Mouse (Mus musculus) adrenal gland, postnatal 10 days (tissue): ENCODE measurements around the gene Mgea5. TPM values are rescaled to one million over a fixed set of nuclear protein-coding genes. Genes with fewer than 3 reads are reported as not detected.

Experiments
- DNase-seq: peaks from one replicate; pipeline ENCODE4 v3.0.0; 2021; ENCODE audit warnings: mixed read lengths
- total RNA-seq, 2 experiments: library from RNA; stranded (reverse); gene quantifications; 2 replicates each; pipeline ENCODE4 v1.2.3; 2021

The Mgea5 gene
- total RNA-seq, 2 experiments from 2014 or later: 54.7 to 69.3 TPM

GRCm38 (mm10) chr19:45796061-45796556, 12.5 kb upstream of the Mgea5 start:
- peak; percentile 27 for DNase-seq

GRCm38 (mm10) chr19:45795406-45795944, 11.8 kb upstream of the Mgea5 start:
- DNase-seq: no peak

DNA sequence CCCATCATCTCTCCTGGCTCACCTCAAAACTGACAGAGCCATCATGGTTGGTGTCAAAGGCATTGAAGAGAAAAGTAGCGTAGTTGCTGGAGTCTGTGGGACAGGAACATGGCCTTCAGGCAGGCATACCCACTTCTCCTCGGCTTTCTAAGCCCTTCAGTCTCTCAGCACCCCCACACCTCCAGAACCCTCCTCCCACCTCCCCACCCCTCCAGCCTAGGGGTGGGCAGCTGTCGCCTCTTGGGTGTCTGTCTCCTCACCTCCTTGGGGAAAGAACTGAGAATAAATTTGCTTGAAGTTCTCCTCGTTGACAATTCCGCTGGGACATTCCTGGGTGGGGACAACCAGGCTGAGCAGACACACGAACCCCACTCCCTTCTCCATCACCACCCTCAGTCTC, 11.1 kb upstream of the Mgea5 start:
- DNase-seq: no peak

- no peak for DNase-seq
Observed at GRCm38 (mm10) chr19:45792404-45792803, 8.8 kb upstream of the Mgea5 start.

DNA sequence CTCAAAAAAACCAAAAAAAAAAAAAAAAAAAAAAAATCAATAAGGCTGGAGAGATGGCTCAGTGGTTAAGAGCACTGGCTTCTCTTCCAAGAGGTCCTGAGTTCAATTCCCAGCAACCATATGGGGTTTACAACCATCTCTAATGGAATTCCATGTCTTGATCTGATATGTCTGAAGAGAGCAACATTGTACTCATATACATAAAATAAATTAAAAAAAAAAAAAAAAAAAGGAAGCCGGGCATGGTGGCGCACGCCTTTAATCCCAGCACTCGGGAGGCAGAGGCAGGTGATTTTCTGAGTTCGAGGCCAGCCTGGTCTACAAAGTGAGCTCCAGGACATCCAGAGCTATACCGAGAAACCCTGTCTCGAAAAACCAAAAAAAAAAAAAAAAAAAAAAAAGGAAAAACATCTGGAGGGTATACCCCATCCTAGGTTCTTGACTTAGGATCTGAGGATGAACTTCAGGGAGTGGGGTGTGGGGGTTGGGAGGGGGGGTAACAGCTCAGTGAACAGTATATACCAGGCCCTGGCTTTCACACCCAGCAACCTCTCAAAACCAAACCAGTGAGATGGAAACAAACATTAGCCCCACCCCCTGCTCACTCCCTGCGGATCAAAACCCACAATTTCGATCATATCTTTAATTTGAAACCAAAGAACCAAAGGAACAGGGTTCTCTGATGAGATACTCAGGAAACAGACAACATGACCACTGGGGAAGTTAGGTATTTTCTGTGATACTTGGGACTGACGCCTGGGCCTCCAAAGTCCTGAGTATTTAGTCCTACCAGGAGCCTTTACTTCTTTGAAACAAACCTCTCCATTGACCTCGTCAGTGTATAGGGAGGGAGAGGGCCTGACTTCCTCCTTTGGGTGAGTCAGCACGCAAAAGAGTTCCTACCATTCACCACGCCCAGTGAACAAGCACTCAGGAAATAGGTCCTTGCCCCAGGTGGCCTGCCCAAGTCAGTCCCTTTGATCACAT, 6.5 kb upstream of the Mgea5 start:
- no peak for DNase-seq

DNA sequence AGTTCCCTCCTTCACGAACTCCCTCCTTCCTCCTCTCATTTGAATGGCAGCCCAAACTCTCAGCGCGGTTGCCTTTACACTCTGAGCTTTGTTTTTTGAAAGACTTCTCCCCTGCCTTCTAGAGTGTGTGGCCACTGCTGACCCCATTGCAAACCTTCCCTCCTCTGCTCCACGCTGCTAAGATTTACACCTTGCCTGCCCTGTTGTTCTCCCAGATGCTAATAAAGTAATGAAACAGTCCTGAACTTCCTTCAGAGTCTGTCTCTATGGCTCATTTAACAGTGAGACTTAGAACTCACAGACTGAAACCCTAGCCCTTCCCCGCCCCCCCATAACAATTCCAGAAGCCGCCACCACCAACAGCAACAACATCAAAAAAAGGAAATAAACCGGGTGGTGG, 5.7 kb upstream of the Mgea5 start:
- DNase-seq: no peak

DNA sequence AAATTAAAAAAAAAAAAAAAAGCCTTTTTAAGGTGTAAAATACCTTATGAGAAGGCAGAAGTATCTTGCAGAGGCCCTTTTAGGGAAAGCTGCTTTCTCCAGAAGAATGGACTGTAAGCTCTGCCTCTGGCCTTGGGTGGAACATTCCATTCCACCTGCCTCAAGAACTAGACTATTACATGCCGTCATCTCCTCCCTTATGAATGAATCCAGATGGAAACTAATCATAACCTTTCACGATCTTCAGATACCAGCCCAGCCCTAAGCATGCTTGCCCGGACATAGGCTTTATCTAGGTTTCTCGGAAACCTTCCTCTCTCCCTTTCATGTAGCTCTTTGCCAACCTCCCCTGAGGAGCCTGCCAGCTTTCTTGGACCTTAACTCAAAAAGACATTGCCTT, 4.7 kb upstream of the Mgea5 start:
- DNase-seq: no peak

DNA sequence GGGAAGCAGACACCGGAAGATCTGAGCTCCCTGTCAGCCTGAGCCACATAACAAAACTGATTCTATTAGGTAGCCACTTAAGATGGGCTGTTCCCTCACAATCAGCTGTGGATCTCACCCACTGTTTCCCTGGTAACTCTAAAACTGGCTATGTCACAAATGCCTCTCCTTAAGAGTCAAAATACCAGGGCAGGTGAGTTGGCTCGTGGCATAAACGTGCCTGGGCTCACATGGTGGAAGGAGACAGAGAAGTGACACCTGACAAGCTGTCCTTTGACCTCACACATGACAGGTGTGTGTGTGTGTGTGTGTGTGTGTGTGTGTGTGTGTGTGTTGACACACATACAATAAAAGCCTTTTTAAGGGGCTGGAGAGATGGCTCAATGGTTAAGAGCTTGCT, 3.8 kb upstream of the Mgea5 start:
- no peak for DNase-seq

DNA sequence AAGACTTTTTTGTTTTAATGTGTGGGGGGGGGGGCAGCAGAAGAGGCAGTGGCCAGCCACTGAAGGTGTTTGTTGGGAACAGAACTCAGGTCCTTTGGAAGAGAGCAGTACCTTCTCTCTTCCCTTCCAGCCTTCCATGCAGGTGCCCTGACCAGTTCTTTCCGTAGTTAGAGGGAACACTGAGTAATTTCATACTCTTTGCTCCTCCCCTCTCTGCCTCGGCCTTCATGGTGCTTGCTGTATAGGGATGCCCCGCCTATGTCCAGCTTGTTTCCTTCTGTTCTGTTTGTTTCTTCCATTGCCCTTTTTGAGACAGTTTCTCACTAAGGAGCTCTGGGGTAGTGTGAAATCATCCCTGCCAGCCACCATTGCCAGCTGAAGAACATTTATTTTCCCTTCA, 1.8 kb upstream of the Mgea5 start:
- DNase-seq: no peak

DNA sequence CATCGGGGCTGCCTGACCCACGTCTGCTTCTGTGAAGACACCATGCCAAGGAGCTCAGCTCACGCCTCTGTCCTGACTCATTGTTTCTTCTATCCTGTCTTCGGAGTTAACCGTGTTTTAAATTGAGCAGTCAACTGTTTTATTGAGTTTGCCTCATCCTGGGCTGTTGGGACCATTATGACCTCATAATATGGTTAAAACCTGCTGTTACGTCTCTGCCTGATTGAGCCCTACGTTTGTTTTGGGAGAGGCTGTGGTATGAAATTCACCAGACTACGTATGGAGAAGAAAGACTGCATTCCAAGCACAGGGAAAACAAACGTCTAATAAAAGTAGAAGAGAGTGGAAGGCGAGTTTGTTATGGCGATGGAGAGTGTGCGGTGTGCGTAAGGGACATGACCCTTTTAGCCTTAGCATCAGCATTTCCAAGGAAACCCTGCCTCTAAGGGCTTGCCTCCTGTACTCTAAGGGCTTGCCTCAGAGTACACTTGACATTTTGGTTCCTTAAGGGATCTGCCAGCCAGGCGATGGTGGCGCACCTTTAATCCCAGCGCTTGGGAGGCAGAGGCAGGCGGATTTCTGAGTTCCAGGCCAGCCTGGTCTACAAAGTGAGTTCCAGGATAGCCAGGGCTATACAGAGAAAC, 418 bp upstream of the Mgea5 start:
- DNase-seq: peak; percentile 17

DNA sequence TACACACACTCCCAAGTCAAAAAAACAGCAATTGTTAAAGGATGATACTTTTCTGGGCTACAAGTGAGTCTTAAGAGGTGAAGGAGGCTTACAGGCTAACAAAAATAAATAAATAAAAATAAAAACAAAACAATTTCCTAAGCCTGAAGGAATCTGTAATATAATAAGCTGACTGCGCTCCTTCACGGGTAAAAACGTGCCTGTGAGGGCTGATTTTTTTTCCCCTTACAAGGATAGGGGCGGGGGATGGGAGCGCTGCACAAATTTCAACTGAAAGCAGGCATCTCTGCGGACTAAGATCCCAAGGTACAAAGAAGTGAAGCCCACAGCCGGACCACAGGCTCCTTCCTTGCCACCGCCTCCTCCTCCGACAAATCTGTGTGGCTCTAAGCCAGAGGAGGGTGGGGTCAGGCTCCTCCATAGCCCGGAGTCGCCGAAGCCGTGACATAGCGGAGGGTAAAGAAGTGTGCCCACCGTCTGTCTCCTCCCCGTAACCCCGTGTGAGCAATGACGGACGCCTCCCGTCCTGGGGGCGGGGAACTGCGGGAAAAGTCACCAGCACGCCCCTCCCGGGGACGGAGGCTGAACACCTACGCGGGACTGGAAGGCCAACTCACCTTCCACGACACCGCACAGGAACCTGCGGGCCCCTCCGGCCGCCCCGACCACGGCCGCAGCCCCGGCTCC, 1.2 kb downstream of the Mgea5 start:
- DNase-seq: peak; percentile 84

DNA sequence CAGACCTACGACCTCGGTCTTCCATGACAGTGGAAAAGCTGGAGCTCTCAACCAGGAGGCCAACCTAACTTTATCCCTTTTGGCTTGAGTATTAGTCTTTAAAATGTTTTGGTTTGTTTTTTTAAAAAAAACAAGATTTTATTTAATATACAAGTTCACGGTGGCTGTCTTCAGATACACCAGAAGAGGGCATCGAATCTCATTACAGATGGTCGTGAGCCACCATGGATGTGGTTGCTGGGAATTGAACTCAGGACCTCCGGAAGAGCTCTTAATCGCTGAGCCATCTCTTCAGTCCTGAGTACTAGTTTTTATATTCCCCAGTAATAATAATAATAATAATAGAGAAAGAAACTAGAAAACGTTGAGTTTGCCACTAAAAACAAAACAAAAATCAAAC, 2.0 kb downstream of the Mgea5 start:
- DNase-seq: no peak

DNA sequence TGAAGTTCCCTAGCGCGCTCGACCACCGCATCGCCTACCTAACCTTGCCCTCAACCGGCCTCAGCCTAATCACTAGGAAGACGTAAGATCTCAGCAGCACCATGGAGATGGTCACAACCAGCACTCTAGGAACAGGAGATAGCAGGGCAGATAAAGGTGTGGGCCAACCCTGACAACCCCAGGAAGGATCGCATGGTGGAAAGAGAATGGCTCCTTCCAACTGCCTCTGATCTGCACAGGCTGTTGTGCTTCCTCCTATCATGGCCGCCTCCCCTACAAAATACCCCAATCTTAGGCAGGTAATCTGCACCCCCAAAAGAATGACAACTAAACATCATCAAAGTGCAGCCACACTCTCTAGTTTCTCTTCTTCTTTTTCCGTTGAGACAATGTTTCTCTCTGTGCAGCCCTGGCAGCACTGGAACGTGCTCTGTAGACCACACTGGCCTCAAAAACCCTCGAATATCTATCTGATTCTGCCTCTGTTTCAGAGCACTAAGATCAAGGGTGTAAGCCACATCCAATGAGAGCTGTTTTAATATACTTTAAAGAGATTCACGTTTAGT, 3.2 kb downstream of the Mgea5 start:
- DNase-seq: no peak

GRCm38 (mm10) chr19:45775486-45775885, 8.2 kb downstream of the Mgea5 start:
- no peak for DNase-seq

- DNase-seq: no peak
Observed at GRCm38 (mm10) chr19:45771501-45771900, 12.1 kb downstream of the Mgea5 start.

DNA sequence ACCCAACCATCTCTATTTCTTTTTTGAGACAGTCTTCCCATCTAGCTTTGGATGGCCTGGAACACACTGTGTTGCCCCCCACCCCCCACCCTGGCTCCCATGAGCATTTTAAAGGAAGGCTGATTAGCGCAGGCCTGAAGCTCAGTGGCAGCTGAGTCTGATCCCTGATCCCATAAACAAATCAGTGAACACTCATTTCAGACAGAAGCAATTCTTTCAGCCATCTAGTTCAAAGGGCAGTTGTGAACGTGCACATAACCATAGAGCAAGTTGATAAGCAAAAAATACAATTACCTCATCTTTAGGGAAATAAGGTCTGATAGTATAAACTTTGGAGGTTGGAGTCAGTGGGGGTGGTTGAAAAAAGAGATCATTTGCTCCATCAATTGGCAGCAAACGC, 22.8 kb downstream of the Mgea5 start:
- DNase-seq: no peak

- DNase-seq: no peak
Observed at GRCm38 (mm10) chr19:45758671-45759070, 25.0 kb downstream of the Mgea5 start.

DNA sequence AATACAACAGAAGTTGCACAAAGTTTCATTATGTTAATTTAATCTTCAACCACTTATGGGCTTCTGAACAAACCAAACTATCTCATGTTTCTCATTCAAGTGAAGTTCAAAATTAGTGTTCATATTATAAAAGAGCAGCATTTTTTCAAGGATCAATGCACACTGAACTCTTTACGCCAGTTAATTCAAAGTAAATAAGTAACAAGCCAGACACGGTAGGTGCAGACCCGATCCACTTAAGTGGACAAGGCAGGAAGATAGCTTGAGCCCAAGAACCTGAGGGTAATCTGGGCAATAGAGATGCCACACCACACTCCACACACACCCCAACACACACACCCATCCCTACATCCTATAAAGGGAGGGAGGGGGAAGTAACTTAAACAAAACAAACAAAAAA, 30.1 kb downstream of the Mgea5 start:
- no peak for DNase-seq

GRCm38 (mm10) chr19:45751881-45752280, 31.8 kb downstream of the Mgea5 start:
- DNase-seq: no peak

DNA sequence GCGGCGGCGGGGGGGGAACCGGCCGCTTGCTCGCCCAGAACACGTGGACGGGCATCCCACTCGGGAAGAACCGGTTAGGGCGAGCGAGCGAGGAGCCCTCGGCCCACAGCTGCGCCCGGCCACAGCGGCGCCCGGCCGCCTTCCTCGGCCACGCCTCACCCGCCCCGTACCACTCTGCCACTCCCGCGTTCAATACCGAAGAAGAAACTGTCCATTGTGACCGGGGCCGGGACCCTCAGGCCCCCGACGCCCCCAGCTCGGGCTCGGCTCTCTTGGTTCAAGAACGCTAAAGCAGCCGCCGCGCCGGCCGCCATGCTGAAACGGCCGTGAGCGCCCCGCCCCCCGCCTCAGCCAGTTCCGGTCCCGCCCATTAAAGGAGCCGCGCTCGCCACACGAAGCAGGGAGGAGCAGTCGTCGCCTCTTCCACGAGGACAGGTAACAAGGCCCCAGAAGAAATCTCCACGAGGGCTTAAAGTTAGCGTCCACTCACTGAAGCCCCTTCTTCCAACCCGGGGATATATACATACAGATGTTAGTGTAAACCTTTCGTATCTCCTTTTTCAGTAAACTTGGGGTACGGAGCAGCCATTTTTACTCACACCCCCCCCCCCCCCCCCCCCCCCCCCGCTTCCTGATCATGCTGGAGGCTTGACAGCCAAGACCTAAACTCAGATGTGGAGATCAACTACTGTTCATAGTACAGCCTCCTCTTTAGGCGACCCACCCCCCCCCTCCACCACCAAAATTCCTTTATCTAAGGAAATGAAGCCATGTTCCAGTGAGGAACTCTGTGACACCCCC, 34.2 kb downstream of the Mgea5 start, which contains the start of gene Npm3:
Npm3 (minus strand) TSS at position 349 of the 801 bp plus-strand sequence.
- DNase-seq: peak; percentile 94

- peak; percentile 31 for DNase-seq
Observed at GRCm38 (mm10) chr19:45748691-45749242, 34.9 kb downstream of the Mgea5 start.
